Mouse (Mus musculus) heart, embryonic 14.5 days (tissue): ENCODE results near the gene Gapvd1. TPM values are rescaled to one million over a fixed set of nuclear protein-coding genes. Genes with fewer than 3 reads are reported as not detected.

Experiments
- ATAC-seq: fragments of 200-750 bp; cut with Nextera tagmentation; 2 replicates; pipeline ENCODE4 v1.8.0; 2017; ENCODE audit warnings: low read depth, moderate TSS enrichment; ENCODE audit not compliant: insufficient number of reproducible peaks, insufficient read depth, low FRiP score
- H3K27ac ChIP-seq, 2 experiments: fragments of 200-500 bp in 1 of 2; fragments of 300-500 bp in 1 of 2; sonication (generic) in 1 of 2; replicated peaks in 1 of 2; 2 replicates each; pipeline ENCODE4 v1.5.1; 2012 to 2014; ENCODE audit warnings: low read depth in 2 of 2, low read length in 2 of 2, control low read depth in 1 of 2, mild to moderate bottlenecking in 1 of 2, mixed read lengths in 1 of 2; ENCODE audit not compliant: control insufficient read depth in 1 of 2, insufficient read depth in 1 of 2
- H3K27me3 ChIP-seq: fragments of 300-500 bp; sonication (generic); 2 replicates; pipeline ENCODE4 v1.6.1; 2014; ENCODE audit warnings: mild to moderate bottlenecking, low read length, control low read depth; ENCODE audit not compliant: control insufficient read depth, insufficient read depth
- H3K36me3 ChIP-seq: fragments of 300-500 bp; sonication (generic); 2 replicates; pipeline ENCODE4 v1.6.1; 2014; ENCODE audit warnings: mild to moderate bottlenecking, control low read depth, low read length, mixed read lengths; ENCODE audit not compliant: control insufficient read depth, insufficient read depth
- H3K4me1 ChIP-seq, 2 experiments: fragments of 200-500 bp in 1 of 2; fragments of 300-500 bp in 1 of 2; sonication (generic) in 1 of 2; 2 replicates each; pipeline ENCODE4 v1.6.1; 2012 to 2014; ENCODE audit warnings: low read length in 2 of 2, control low read depth in 1 of 2, mixed read lengths in 1 of 2; ENCODE audit not compliant: control insufficient read depth in 2 of 2, insufficient read depth in 2 of 2
- H3K4me2 ChIP-seq: fragments of 300-500 bp; sonication (generic); 2 replicates; pipeline ENCODE4 v1.6.1; 2014; ENCODE audit warnings: mild to moderate bottlenecking, low read length
- H3K4me3 ChIP-seq, 2 experiments: fragments of 200-500 bp in 1 of 2; fragments of 300-500 bp in 1 of 2; sonication (generic) in 1 of 2; 2 replicates each; pipeline ENCODE4 v1.5.1; 2012 to 2014; ENCODE audit warnings: low read length in 2 of 2, mild to moderate bottlenecking in 2 of 2, control low read depth in 1 of 2, low read depth in 1 of 2, moderate library complexity in 1 of 2; ENCODE audit not compliant: control insufficient read depth in 1 of 2, insufficient read depth in 1 of 2
- H3K9ac ChIP-seq: fragments of 300-500 bp; sonication (generic); 2 replicates; pipeline ENCODE4 v1.6.1; 2014; ENCODE audit warnings: mild to moderate bottlenecking, low read length
- H3K9me3 ChIP-seq: fragments of 300-500 bp; sonication (generic); 2 replicates; pipeline ENCODE4 v1.6.1; 2016; ENCODE audit warnings: low read length, control low read depth; ENCODE audit not compliant: control insufficient read depth
- WGBS: fragments of 180-500 bp; shearing (Covaris S2); extraction: QIAGEN DNeasy Blood & Tissue Kit; methylation state at CpG from one replicate; pipeline ENCODE4 v1.1.7; 2014; 5-methylcytosine and 5-hydroxymethylcytosine counted together
- polyA plus RNA-seq: library from polyadenylated mRNA; unstranded; fragments of >200 nt; fragmentation: Nextera tagmentation; extraction: Ambion mirVana; gene quantifications from 2 replicates; pipeline ENCODE4 v1.2.1, GENCODE M21; 2014

The Gapvd1 gene
- polyA plus RNA-seq, 1 experiment from 2014 or later = 66.2 TPM

DNA sequence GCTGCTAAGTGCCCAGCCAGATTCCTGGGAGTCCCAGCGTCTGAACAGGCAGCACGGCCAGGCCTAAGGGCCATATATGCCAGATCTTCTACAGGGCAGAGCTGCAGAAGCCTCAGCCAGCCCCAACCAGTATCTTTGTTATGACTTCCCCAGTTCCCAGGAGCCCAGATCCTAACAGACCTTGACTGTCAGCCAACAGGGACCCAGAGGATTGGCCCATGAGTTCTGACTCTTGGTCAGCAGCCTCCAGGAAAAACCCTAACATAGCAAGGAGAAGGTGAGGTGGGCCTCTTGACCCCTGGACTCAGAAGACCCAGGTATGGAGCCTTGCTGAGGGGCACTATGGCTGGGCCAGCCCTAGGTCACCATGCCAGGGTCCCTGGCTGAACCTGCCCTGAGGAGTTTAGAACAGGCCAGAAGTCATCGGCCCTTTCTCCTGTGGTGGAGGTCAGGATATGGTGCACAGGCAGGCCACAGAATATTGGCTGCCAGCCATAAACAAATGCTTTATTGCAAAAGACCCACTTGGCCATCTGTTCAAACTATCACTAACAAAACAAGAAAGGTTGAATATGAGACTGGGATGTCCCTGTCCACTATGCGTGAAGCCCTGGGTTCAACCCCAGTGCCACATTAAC, 126.0 kb downstream of the Gapvd1 start:
- Histone ChIP-seq H3K4me1 (peaks cover 6 to 17% of the 10 kb centered on the region in 2 experiments; a peak in 3 of 4 replicates), H3K27ac (no peak overlapping the region), H3K9ac (no peak overlapping the region)

GRCm38 (mm10) chr2:34627328-34628226, 127.5 kb downstream of the Gapvd1 start:
- Histone ChIP-seq H3K36me3 (peaks cover 31% of the 10 kb centered on the region), H3K4me3 (no peak overlapping the region), H3K9ac (no peak overlapping the region), H3K4me1 (peaks cover 6 to 17% of the 10 kb centered on the region in 2 experiments; a peak in 3 of 4 replicates), H3K4me2 (no peak overlapping the region), H3K9me3 (no peaks in the 10 kb centered on the region), H3K27me3 (no peaks in the 10 kb centered on the region), H3K27ac (0 out of 4 replicates have a peak overlapping the region, but pooled peaks of 1 of the 2 experiments have one; percentile 36)
- ATAC-seq = no peak; the same call in 1 of the 2 replicates
- WGBS = 67% methylated on average over 17 of the region's 17 CpGs

More for the DNA sequence above, 126.0 kb downstream of the Gapvd1 start:
- Histone ChIP-seq H3K36me3 (peaks cover 17% of the 10 kb centered on the region), H3K4me2 (no peak overlapping the region), H3K27me3 (no peaks in the 10 kb centered on the region), H3K4me3 (no peak overlapping the region), H3K9me3 (no peaks in the 10 kb centered on the region)
- 74% methylated on average over 4 of the region's 4 CpGs for WGBS
- no peak for ATAC-seq

Other genes with a start within 250 kb of the Gapvd1 start
- 545 and 663 TPM in 2 replicates for gene Hspa5, start 16.7 kb upstream of the Gapvd1 start, polyA plus RNA-seq
- gene Rabepk, start 44.7 kb upstream of the Gapvd1 start, polyA plus RNA-seq = 25.5 and 26.7 TPM in 2 replicates
- 51.0 and 65.8 TPM in 2 replicates for gene Fbxw2, start 71.1 kb upstream of the Gapvd1 start, polyA plus RNA-seq
- not detected in 2 replicates for gene Gm34653, start 77.8 kb upstream of the Gapvd1 start, polyA plus RNA-seq
- 0.20 and 0.24 TPM in 2 replicates for gene Cutal, start 119.2 kb upstream of the Gapvd1 start, polyA plus RNA-seq
- 59.2 and 62.2 TPM in 2 replicates for gene Psmd5, start 119.7 kb upstream of the Gapvd1 start, polyA plus RNA-seq
- gene Phf19, start 158.8 kb upstream of the Gapvd1 start, polyA plus RNA-seq = 3.0 and 3.1 TPM in 2 replicates
- 1.8 and 2.0 TPM in 2 replicates for gene Traf1, start 206.5 kb upstream of the Gapvd1 start, polyA plus RNA-seq